ENCODE assay signal across 8 mouse cellular contexts in the genomic region with DNA sequence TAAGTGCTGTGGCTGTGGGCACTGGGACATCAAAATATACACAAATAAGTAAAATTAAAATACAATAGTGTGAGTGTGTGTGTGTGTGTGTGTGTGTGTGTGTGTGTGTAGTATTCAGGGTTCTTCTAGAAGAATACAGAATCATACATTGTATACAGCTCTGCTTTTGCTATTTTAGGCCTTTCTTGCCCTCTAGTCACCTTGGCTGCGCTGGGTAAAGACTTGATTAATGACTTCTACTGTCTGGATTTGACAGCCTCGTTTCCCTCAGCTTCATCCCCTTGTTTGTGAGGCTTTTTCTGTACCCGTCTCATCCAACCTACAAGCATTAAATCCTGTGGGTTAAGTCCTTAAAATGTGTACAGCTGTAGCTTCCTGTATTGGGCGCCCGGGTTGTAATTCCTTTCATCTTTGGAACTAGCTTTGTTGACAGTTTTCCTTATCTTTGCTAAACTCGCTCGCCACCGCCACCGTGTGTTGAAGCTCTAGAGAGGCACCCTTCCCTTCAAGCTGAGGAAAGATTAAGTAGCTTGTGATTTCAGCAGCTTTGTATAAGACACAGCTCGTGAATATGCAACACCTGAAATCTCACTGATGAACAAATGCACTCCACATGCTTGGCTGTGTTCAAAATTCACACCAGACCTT. TPM values are rescaled to one million over a fixed set of nuclear protein-coding genes. Genes with fewer than 3 reads are reported as not detected.
DNase-seq lines count a peak whose midpoint lies in the region; ATAC-seq and TF ChIP-seq lines count a peak whose summit lies in the region.

No protein-coding gene starts in this region.

- H3K9ac ChIP-seq in liver, postnatal 0 days (replicated peaks), result no peak overlapping the region
- H3K9ac ChIP-seq in neural tube, embryonic 14.5 days (replicated peaks; ENCODE audit: low read depth, low read length), result no peak overlapping the region

- no peak overlapping the region for H3K4me2 ChIP-seq in liver, postnatal 0 days (ENCODE audit: low read depth, low read length)
- no peak overlapping the region for H3K4me2 ChIP-seq in neural tube, embryonic 14.5 days (ENCODE audit: low read depth, low read length)

- no peaks in the 10 kb centered on the region for H3K4me1 ChIP-seq in bone marrow, adult 2 months (ENCODE audit: control insufficient read depth, insufficient read depth, low read length)
- peaks cover 7% of the 10 kb centered on the region; the same call in 1 of the 2 replicates for H3K4me1 ChIP-seq in liver, postnatal 0 days (ENCODE audit: insufficient read depth)
- H3K4me1 ChIP-seq in neural tube, embryonic 14.5 days (ENCODE audit: control insufficient read depth, insufficient read depth, low read length), result no peaks in the 10 kb centered on the region

- H3K27me3 ChIP-seq in liver, postnatal 0 days (ENCODE audit: insufficient read depth, low read length), result no peaks in the 10 kb centered on the region
- H3K27me3 ChIP-seq in neural tube, embryonic 14.5 days (ENCODE audit: control insufficient read depth, insufficient read depth, low read length), result no peaks in the 10 kb centered on the region

- no peaks in the 10 kb centered on the region for H3K36me3 ChIP-seq in liver, postnatal 0 days (replicated peaks; ENCODE audit: insufficient read depth, low read length)
- no peaks in the 10 kb centered on the region for H3K36me3 ChIP-seq in neural tube, embryonic 14.5 days (ENCODE audit: control insufficient read depth, insufficient read depth, low read length)

- H3K4me3 ChIP-seq in bone marrow, adult 2 months (replicated peaks; ENCODE audit: control insufficient read depth, low read depth, low read length), result no peak overlapping the region
- H3K4me3 ChIP-seq in liver, postnatal 0 days (ENCODE audit: low read depth, low read length), result no peak overlapping the region
- H3K4me3 ChIP-seq in neural tube, embryonic 14.5 days (ENCODE audit: low read depth, low read length), result no peak overlapping the region

- H3K27ac ChIP-seq in bone marrow, adult 2 months (ENCODE audit: control insufficient read depth, insufficient read depth, low read depth, low read length, poor library complexity), result no peak overlapping the region
- peak overlapping the region; percentile 77 for H3K27ac ChIP-seq in liver, postnatal 0 days (ENCODE audit: low read depth)
- no peak overlapping the region for H3K27ac ChIP-seq in neural tube, embryonic 14.5 days (ENCODE audit: low read depth, low read length)

- peak; percentile 28 to 48 for DNase-seq in urinary bladder, postnatal 36 days (ENCODE audit: low spot score in 2 of 2)
- DNase-seq in urinary bladder, adult 2 months (ENCODE audit: low spot score), result no peak
- peak; percentile 49 for DNase-seq in kidney, adult 18-20 months
- DNase-seq in liver, postnatal 0 days, result peak; percentile 64
- no peak for DNase-seq in spleen, adult 12 weeks (ENCODE audit: low spot score)

- TF ChIP-seq EP300 in liver, postnatal 0 days (IDR thresholded peaks at IDR 0.05; ENCODE audit: low read depth), result no peak

- WGBS in bone marrow, adult 2 months, result 22% methylated on average over 10 of the region's 10 CpGs
- 30% methylated on average over 10 of the region's 10 CpGs for WGBS in liver, postnatal 0 days (ENCODE audit: insufficient replicate concordance)
- WGBS in neural tube, embryonic 14.5 days, result 33% methylated on average over 10 of the region's 10 CpGs

- TF ChIP-seq CTCF in bone marrow, adult 2 months (IDR thresholded peaks at IDR 0.05; ENCODE audit: control insufficient read depth, insufficient read depth, low read length), result peak; percentile 47; the same call in 1 of the 2 replicates
- peak; percentile 70 for TF ChIP-seq CTCF in liver, postnatal 0 days (IDR thresholded peaks at IDR 0.05; ENCODE audit: low read depth)

- peak; percentile 46 for ATAC-seq in granulocyte monocyte progenitor cell, adult 5-6 weeks (replicated peaks; ENCODE audit: poor library complexity, severe bottlenecking)
- ATAC-seq in liver, postnatal 0 days, result no peak
- peak; percentile 62; the same call in 1 of the 2 replicates for ATAC-seq in neural tube, embryonic 14.5 days (ENCODE audit: low read depth)

- no peak for TF ChIP-seq POLR2A in bone marrow, adult 2 months (IDR thresholded peaks at IDR 0.05; ENCODE audit: borderline replicate concordance, control insufficient read depth, low read depth, low read length)

- no peaks in the 10 kb centered on the region for H3K9me3 ChIP-seq in liver, postnatal 0 days (ENCODE audit: low read length)
- no peaks in the 10 kb centered on the region for H3K9me3 ChIP-seq in neural tube, embryonic 14.5 days (ENCODE audit: control insufficient read depth, low read length)

RNA-seq across cellular contexts. Expression of a gene that starts 9.6 kb away (rescaled TPM):
- polyA plus RNA-seq in urinary bladder, adult 2 months (2012; rRNA removed), result 8.4 and 9.0 TPM in 2 replicates
- polyA plus RNA-seq in bone marrow, adult 2 months (2011; ENCODE audit: insufficient read depth, insufficient read length, low replicate concordance, missing spikeins), result 2.2 and 3.4 TPM in 2 replicates
- 33.4 and 57.5 TPM in 2 replicates for total RNA-seq in granulocyte monocyte progenitor cell, adult 5-6 weeks (2014; fragmentation: Nextera tagmentation)
- 34.3 and 45.1 TPM in 2 replicates for total RNA-seq in granulocyte monocyte progenitor cell, adult 5-6 weeks (2017)
- polyA plus RNA-seq in liver, postnatal 0 days (2015; fragmentation: Nextera tagmentation; extraction: Ambion mirVana), result 186 and 224 TPM in 2 replicates
- polyA plus RNA-seq in neural tube, embryonic 14.5 days (2014; fragmentation: Nextera tagmentation; extraction: Ambion mirVana), result 6.3 and 7.7 TPM in 2 replicates

RNA-seq across cellular contexts. Expression of a gene that starts 54.4 kb away (rescaled TPM):
- polyA plus RNA-seq in urinary bladder, adult 2 months (2012; rRNA removed), result 36.3 and 44.0 TPM in 2 replicates
- polyA plus RNA-seq in bone marrow, adult 2 months (2011; ENCODE audit: insufficient read depth, insufficient read length, low replicate concordance, missing spikeins), result 15.2 and 17.4 TPM in 2 replicates
- total RNA-seq in granulocyte monocyte progenitor cell, adult 5-6 weeks (2014; fragmentation: Nextera tagmentation), result 66.2 and 75.2 TPM in 2 replicates
- 127 and 139 TPM in 2 replicates for total RNA-seq in granulocyte monocyte progenitor cell, adult 5-6 weeks (2017)
- 74.6 and 75.4 TPM in 2 replicates for polyA plus RNA-seq in liver, postnatal 0 days (2015; fragmentation: Nextera tagmentation; extraction: Ambion mirVana)
- 80.9 and 81.6 TPM in 2 replicates for polyA plus RNA-seq in neural tube, embryonic 14.5 days (2014; fragmentation: Nextera tagmentation; extraction: Ambion mirVana)

Comparison
In these comparisons a context has a peak if more than half of its experiments do, and no peak if none do; other contexts are left out.
1. DNase-seq: peak in urinary bladder, postnatal 36 days (2 of 2), kidney, adult 18-20 months (single experiment) and liver, postnatal 0 days (single experiment); none in urinary bladder, adult 2 months (single experiment) and spleen, adult 12 weeks (single experiment).
2. RNA of a gene that starts 9.6 kb away (polyA plus RNA-seq): 186 to 224 TPM in liver, postnatal 0 days; 8.4 to 9.0 TPM in urinary bladder, adult 2 months, 6.3 to 7.7 TPM in neural tube, embryonic 14.5 days and 2.2 to 3.4 TPM in bone marrow, adult 2 months; every median in the first group is over 10 times any median in the second.